Mouse (Mus musculus) hindbrain, embryonic 16.5 days (tissue): ENCODE data around the gene Eef1akmt2. TPM values are rescaled to one million over a fixed set of nuclear protein-coding genes. Genes with fewer than 3 reads are reported as not detected.

Experiments used
- polyA plus RNA-seq: library from polyadenylated mRNA; unstranded; fragments of >200 nt; fragmentation: Nextera tagmentation; extraction: Ambion mirVana; gene quantifications from 2 replicates; pipeline ENCODE4 v1.2.1, GENCODE M21; 2015

Gene Eef1akmt2
- polyA plus RNA-seq, 1 experiment from 2014 or later = 87.6 TPM

Other genes starting within 250 kb of the Eef1akmt2 start
- gene Lhpp, start 242.0 kb downstream of the Eef1akmt2 start, polyA plus RNA-seq = 56.2 and 56.4 TPM in 2 replicates
- 14.7 and 16.3 TPM in 2 replicates for gene Fam53b, start 38.8 kb downstream of the Eef1akmt2 start, polyA plus RNA-seq
- gene Abraxas2, start 6.6 kb upstream of the Eef1akmt2 start, polyA plus RNA-seq = 34.0 and 35.7 TPM in 2 replicates
- gene Zranb1, start 78.5 kb upstream of the Eef1akmt2 start, polyA plus RNA-seq = 14.1 and 14.9 TPM in 2 replicates